Mouse (Mus musculus) myocyte (in vitro differentiated cells): ENCODE data around the gene Gm21992. TPM values are rescaled to one million over a fixed set of nuclear protein-coding genes. Genes with fewer than 3 reads are reported as not detected.

Experiments used
- H3K27me3 ChIP-seq: one replicate; pipeline ENCODE4 v1.6.1; 2011; ENCODE audit not compliant: control insufficient read depth, insufficient read depth, insufficient read length
- H3K36me3 ChIP-seq: one replicate; pipeline ENCODE4 v1.6.1; 2011; ENCODE audit not compliant: control insufficient read depth, insufficient read depth
- H3K4me2 ChIP-seq: one replicate; pipeline ENCODE4 v1.6.1; 2011; ENCODE audit warnings: low read depth, control low read depth
- H3K4me3 ChIP-seq: one replicate; pipeline ENCODE4 v1.5.1; 2011; ENCODE audit warnings: mild to moderate bottlenecking, control low read depth, moderate library complexity
- H3K79me2 ChIP-seq: one replicate; pipeline ENCODE4 v1.6.1; 2011; ENCODE audit not compliant: control insufficient read depth, insufficient read depth
- H3ac ChIP-seq: one replicate; pipeline ENCODE4 v1.6.1; 2011; ENCODE audit not compliant: control insufficient read depth, insufficient read length
- CEBPB ChIP-seq: IDR thresholded peaks from 2 replicates; pipeline ENCODE4 v1.6.1; 2011; ENCODE audit warnings: mild to moderate bottlenecking, moderate library complexity; ENCODE audit not compliant: poor library complexity, insufficient read depth, severe bottlenecking
- E2F4 ChIP-seq: IDR thresholded peaks from one replicate; pipeline ENCODE4 v1.6.1; 2011; ENCODE audit warnings: mild to moderate bottlenecking, control low read depth, moderate library complexity; ENCODE audit not compliant: insufficient read depth
- MAX ChIP-seq: IDR thresholded peaks from one replicate; pipeline ENCODE4 v1.6.1; 2011; ENCODE audit warnings: low read depth, mild to moderate bottlenecking, control low read depth
- MYOD1 ChIP-seq, 3 experiments: IDR thresholded peaks; one replicate each; pipeline ENCODE4 v1.6.1; 2011; ENCODE audit warnings: control low read depth in 2 of 3, low read depth in 2 of 3, mild to moderate bottlenecking in 2 of 3, moderate library complexity in 1 of 3; ENCODE audit not compliant: insufficient read length in 2 of 3, control insufficient read depth in 1 of 3
- MYOG ChIP-seq, 3 experiments: IDR thresholded peaks; one replicate each; pipeline ENCODE4 v1.6.1; 2011; ENCODE audit warnings: control low read depth in 2 of 3, low read depth in 2 of 3, mild to moderate bottlenecking in 2 of 3; ENCODE audit not compliant: insufficient read length in 2 of 3, control insufficient read depth in 1 of 3, insufficient read depth in 1 of 3
- POLR2A ChIP-seq: IDR thresholded peaks from one replicate; pipeline ENCODE4 v1.6.1; 2011; ENCODE audit warnings: low read depth, mild to moderate bottlenecking, control low read depth, moderate library complexity; ENCODE audit not compliant: insufficient read length
- POLR2AphosphoS2 ChIP-seq: IDR thresholded peaks from one replicate; pipeline ENCODE4 v1.6.1; 2011; ENCODE audit warnings: low read depth, control low read depth; ENCODE audit not compliant: insufficient read length
- REST ChIP-seq: IDR thresholded peaks from one replicate; pipeline ENCODE4 v1.6.1; 2011; ENCODE audit warnings: mild to moderate bottlenecking, control low read depth, moderate library complexity; ENCODE audit not compliant: insufficient read depth, insufficient read length
- SRF ChIP-seq: IDR thresholded peaks from one replicate; pipeline ENCODE4 v1.6.1; 2011; ENCODE audit warnings: low read depth; ENCODE audit not compliant: control insufficient read depth, insufficient read length
- TCF12 ChIP-seq: IDR thresholded peaks from one replicate; pipeline ENCODE4 v1.6.1; 2011; ENCODE audit warnings: mild to moderate bottlenecking, control low read depth; ENCODE audit not compliant: poor library complexity, insufficient read depth, severe bottlenecking
- TCF3 ChIP-seq: IDR thresholded peaks from one replicate; pipeline ENCODE4 v1.6.1; 2011; ENCODE audit warnings: low read depth, control low read depth; ENCODE audit not compliant: insufficient read length
- USF1 ChIP-seq: IDR thresholded peaks from one replicate; pipeline ENCODE4 v1.6.1; 2011; ENCODE audit warnings: low read depth, mild to moderate bottlenecking, control low read depth, moderate library complexity
- polyA plus RNA-seq: library from polyadenylated mRNA; unstranded; fragments of >200 nt; fragmentation: generic; extraction: Trizol; gene quantifications from one replicate; pipeline ENCODE4 v1.2.1, GENCODE M21; 2012; ENCODE audit warnings: missing spikeins

Gene Gm21992
- polyA plus RNA-seq, 1 experiment = 8.1 TPM

GRCm38 (mm10) chr19:4810309-4810708 is 1.1 kb downstream of the Gm21992 start:
- TF ChIP-seq E2F4 = no peak
- no peak for TF ChIP-seq TCF12
- no peak for TF ChIP-seq SRF
- TF ChIP-seq MYOD1 (IDR thresholded peaks at IDR 0.05; ENCODE audit: control insufficient read depth in 1 of 3, insufficient read length in 2 of 3, low read depth in 2 of 3) = no peak
- no peak for TF ChIP-seq CEBPB
- no peak for TF ChIP-seq POLR2A
- no peak for TF ChIP-seq MYOG (IDR thresholded peaks at IDR 0.05; ENCODE audit: control insufficient read depth in 1 of 3, insufficient read depth in 1 of 3, insufficient read length in 2 of 3, low read depth in 2 of 3)
- no peak for TF ChIP-seq REST
- TF ChIP-seq POLR2AphosphoS2 = no peak
- TF ChIP-seq USF1 = no peak
- no peak for TF ChIP-seq MAX
- TF ChIP-seq TCF3 = no peak
- Histone ChIP-seq H3K79me2 (peaks cover 59% of the 10 kb centered on the region), H3ac (peak overlapping the region; percentile 40), H3K27me3 (no peaks in the 10 kb centered on the region), H3K4me2 (peak overlapping the region; percentile 92), H3K36me3 (no peaks in the 10 kb centered on the region), H3K4me3 (peak overlapping the region; percentile 90)

- Histone ChIP-seq H3K27me3 (no peaks in the 10 kb centered on the region), H3K4me2 (no peak overlapping the region), H3ac (no peak overlapping the region), H3K4me3 (no peak overlapping the region), H3K36me3 (no peaks in the 10 kb centered on the region), H3K79me2 (peaks cover 100% of the 10 kb centered on the region)
- no peak for TF ChIP-seq MYOG (IDR thresholded peaks at IDR 0.05; ENCODE audit: control insufficient read depth in 1 of 3, insufficient read depth in 1 of 3, insufficient read length in 2 of 3, low read depth in 2 of 3)
- no peak for TF ChIP-seq POLR2AphosphoS2
- TF ChIP-seq MAX = no peak
- TF ChIP-seq USF1 = no peak
- TF ChIP-seq CEBPB = no peak
- no peak for TF ChIP-seq TCF12
- TF ChIP-seq MYOD1 (IDR thresholded peaks at IDR 0.05; ENCODE audit: control insufficient read depth in 1 of 3, insufficient read length in 2 of 3, low read depth in 2 of 3) = no peak
- no peak for TF ChIP-seq REST
- TF ChIP-seq TCF3 = no peak
- TF ChIP-seq SRF = no peak
- no peak for TF ChIP-seq E2F4
- TF ChIP-seq POLR2A = no peak
Measured at GRCm38 (mm10) chr19:4803283-4803682, 8.1 kb downstream of the Gm21992 start.

- Histone ChIP-seq H3ac (no peak overlapping the region), H3K27me3 (no peaks in the 10 kb centered on the region), H3K4me2 (no peak overlapping the region), H3K79me2 (peaks cover 100% of the 10 kb centered on the region), H3K36me3 (peaks cover 6% of the 10 kb centered on the region), H3K4me3 (no peak overlapping the region)
- TF ChIP-seq E2F4 (no peak), MYOG (IDR thresholded peaks at IDR 0.05; ENCODE audit: control insufficient read depth in 1 of 3, insufficient read depth in 1 of 3, insufficient read length in 2 of 3, low read depth in 2 of 3) (peak in 2 of 3 experiments; percentile 37 to 44), SRF (no peak), MYOD1 (IDR thresholded peaks at IDR 0.05; ENCODE audit: control insufficient read depth in 1 of 3, insufficient read length in 2 of 3, low read depth in 2 of 3) (no peak), POLR2A (no peak), USF1 (no peak)
Measured at GRCm38 (mm10) chr19:4802691-4803091, 8.7 kb downstream of the Gm21992 start.

- Histone ChIP-seq H3K27me3 (no peaks in the 10 kb centered on the region), H3ac (no peak overlapping the region), H3K4me3 (no peak overlapping the region), H3K36me3 (peaks cover 6% of the 10 kb centered on the region), H3K4me2 (no peak overlapping the region), H3K79me2 (peaks cover 99% of the 10 kb centered on the region)
- no peak for TF ChIP-seq POLR2A
- no peak for TF ChIP-seq USF1
- no peak for TF ChIP-seq E2F4
- no peak for TF ChIP-seq TCF12
- no peak for TF ChIP-seq TCF3
- no peak for TF ChIP-seq MYOG (IDR thresholded peaks at IDR 0.05; ENCODE audit: control insufficient read depth in 1 of 3, insufficient read depth in 1 of 3, insufficient read length in 2 of 3, low read depth in 2 of 3)
- no peak for TF ChIP-seq MYOD1 (IDR thresholded peaks at IDR 0.05; ENCODE audit: control insufficient read depth in 1 of 3, insufficient read length in 2 of 3, low read depth in 2 of 3)
- TF ChIP-seq SRF = no peak
- TF ChIP-seq POLR2AphosphoS2 = no peak
- no peak for TF ChIP-seq REST
- no peak for TF ChIP-seq MAX
- TF ChIP-seq CEBPB = no peak
Measured at GRCm38 (mm10) chr19:4799083-4799482, 12.3 kb downstream of the Gm21992 start.

GRCm38 (mm10) chr19:4797846-4798245 is 13.6 kb downstream of the Gm21992 start:
- peaks cover 94% of the 10 kb centered on the region for H3K79me2 ChIP-seq
- H3K27me3 ChIP-seq = no peaks in the 10 kb centered on the region
- no peak overlapping the region for H3ac ChIP-seq
- TF ChIP-seq POLR2A (no peak), SRF (no peak), TCF3 (no peak), CEBPB (no peak), MYOD1 (IDR thresholded peaks at IDR 0.05; ENCODE audit: control insufficient read depth in 1 of 3, insufficient read length in 2 of 3, low read depth in 2 of 3) (no peak)
- no peak overlapping the region for H3K4me3 ChIP-seq
- no peak overlapping the region for H3K4me2 ChIP-seq
- peaks cover 6% of the 10 kb centered on the region for H3K36me3 ChIP-seq
